Mouse (Mus musculus): ENCODE measurements around the gene Psapl1. TPM values are rescaled to one million over a fixed set of nuclear protein-coding genes. Genes with fewer than 3 reads are reported as not detected.

Gene Psapl1
- total and polyA plus RNA-seq, 3 experiments = not detected

- H3K4me2 ChIP-seq (ENCODE audit: insufficient read depth, low read depth, poor library complexity, severe bottlenecking) = no peak overlapping the region
- peaks cover 25 to 33% of the 10 kb centered on the region in 2 experiments for H3K4me1 ChIP-seq (ENCODE audit: control insufficient read depth in 1 of 2, insufficient read depth in 2 of 2)
- TF ChIP-seq E2F4 (IDR thresholded peaks at IDR 0.05; ENCODE audit: insufficient replicate concordance, low read depth, low read length) (no peak), JUND (conservative IDR thresholded peaks at IDR 0.05; ENCODE audit: low read depth, low read length) (no peak), SMC3 (IDR thresholded peaks at IDR 0.05; ENCODE audit: low read depth, low read length) (no peak), NRF1 (IDR thresholded peaks at IDR 0.05; ENCODE audit: low read depth, low read length) (no peak), HCFC1 (IDR thresholded peaks at IDR 0.05; ENCODE audit: low read depth, low read length) (no peak), MAX (IDR thresholded peaks at IDR 0.05; ENCODE audit: low read length) (no peak), ZNF384 (IDR thresholded peaks at IDR 0.05; ENCODE audit: low read depth, low read length) (no peak), PAX5 (IDR thresholded peaks at IDR 0.05; ENCODE audit: low read length) (no peak), TCF12 (IDR thresholded peaks at IDR 0.05; ENCODE audit: low read depth, low read length) (no peak), TBP (conservative IDR thresholded peaks at IDR 0.05; ENCODE audit: low read depth, low read length) (no peak), CHD1 (IDR thresholded peaks at IDR 0.05; ENCODE audit: low read depth, low read length) (no peak), SIN3A (IDR thresholded peaks at IDR 0.05; ENCODE audit: low read length) (no peak), CHD2 (IDR thresholded peaks at IDR 0.05; ENCODE audit: low read length) (no peak), USF2 (conservative IDR thresholded peaks at IDR 0.05; ENCODE audit: low read depth, low read length) (no peak), ZC3H11A (IDR thresholded peaks at IDR 0.05; ENCODE audit: low read depth, low read length) (no peak), RCOR1 (conservative IDR thresholded peaks at IDR 0.05; ENCODE audit: low read depth, low read length) (no peak), MYC (IDR thresholded peaks at IDR 0.05; ENCODE audit: low read depth, low read length) (no peak), ETS1 (conservative IDR thresholded peaks at IDR 0.05; ENCODE audit: low read depth, low read length) (no peak)
- in situ Hi-C loops (cut with MboI; ENCODE audit: low pct_ligation_motif_present, low pct_unique_long_range_greater_than_20kb, low sequenced_read_pairs) (no loop called here), dilution Hi-C loops (cut with MboI; ENCODE audit: extremely low pct_ligation_motif_present, extremely low pct_unique_long_range_greater_than_20kb, low sequenced_read_pairs) (no loop called here)
- H3K27ac ChIP-seq (ENCODE audit: insufficient read depth, low read depth) = no peak overlapping the region
- no peak for DNase-seq (ENCODE audit: extremely low read depth)
- no peak overlapping the region for H3K4me3 ChIP-seq (replicated peaks in 1 of 3; ENCODE audit: low read depth in 2 of 3, low read length in 2 of 3, poor library complexity in 1 of 3)
- no peaks in the 10 kb centered on the region for H3K36me3 ChIP-seq (replicated peaks in 1 of 2; ENCODE audit: control insufficient read depth in 1 of 2, insufficient read depth in 1 of 2, low read length in 1 of 2)
- no peaks in the 10 kb centered on the region for H3K79me2 ChIP-seq (replicated peaks; ENCODE audit: control insufficient read depth, extremely low read depth, insufficient read depth, poor library complexity, severe bottlenecking)
- H3K9ac ChIP-seq (ENCODE audit: insufficient read depth, low read depth) = no peak overlapping the region
- H3K27me3 ChIP-seq (replicated peaks) = peaks cover 84% of the 10 kb centered on the region
- H3K9me3 ChIP-seq (replicated peaks; ENCODE audit: low read length) = no peaks in the 10 kb centered on the region
Observed at GRCm38 (mm10) chr5:36199519-36199918, 4.3 kb upstream of the Psapl1 start.

DNA sequence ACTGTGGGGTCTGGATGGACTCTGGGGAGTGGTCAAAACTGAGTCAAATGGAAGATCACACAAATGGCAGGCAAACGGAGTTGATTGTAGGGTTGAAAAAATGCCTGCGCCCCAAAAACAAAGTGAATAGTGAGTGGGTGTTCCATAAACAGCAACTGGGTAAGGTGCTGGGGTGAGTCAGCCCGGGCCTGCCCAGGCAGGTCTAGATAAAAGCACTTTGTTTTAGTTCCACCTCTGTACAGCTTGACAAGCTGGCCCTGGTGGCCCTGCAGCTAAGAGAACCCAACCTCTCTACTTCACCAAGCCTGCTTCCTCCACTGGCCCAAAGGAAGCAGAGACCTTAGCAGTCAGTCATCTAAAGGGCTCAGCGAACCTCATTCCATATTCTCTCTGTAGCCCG lies 1.0 kb upstream of the Psapl1 start:
- DNase-seq (ENCODE audit: extremely low read depth) = no peak
- dilution Hi-C loops (cut with MboI; ENCODE audit: extremely low pct_ligation_motif_present, extremely low pct_unique_long_range_greater_than_20kb, low sequenced_read_pairs) (no loop called here), in situ Hi-C loops (cut with MboI; ENCODE audit: low pct_ligation_motif_present, low pct_unique_long_range_greater_than_20kb, low sequenced_read_pairs) (loop anchor here (10.0 kb wide), 1 partner anchor 328 kb away; no protein-coding TSS in a partner anchor)
- H3K4me1 ChIP-seq (ENCODE audit: control insufficient read depth in 1 of 2, insufficient read depth in 2 of 2) = peaks cover 21% of the 10 kb centered on the region in 2 experiments
- H3K9me3 ChIP-seq (replicated peaks; ENCODE audit: low read length) = no peaks in the 10 kb centered on the region
- H3K4me3 ChIP-seq (replicated peaks in 1 of 3; ENCODE audit: low read depth in 2 of 3, low read length in 2 of 3, poor library complexity in 1 of 3) = no peak overlapping the region
- TF ChIP-seq RAD21 (IDR thresholded peaks at IDR 0.05; ENCODE audit: low read depth, low read length) = no peak
- no peak for TF ChIP-seq RCOR1 (conservative IDR thresholded peaks at IDR 0.05; ENCODE audit: low read depth, low read length)
- peak; percentile 97; the same call in 1 of the 2 replicates for TF ChIP-seq CHD1 (IDR thresholded peaks at IDR 0.05; ENCODE audit: low read depth, low read length)
- no peak for TF ChIP-seq CHD2 (IDR thresholded peaks at IDR 0.05; ENCODE audit: low read length)
- TF ChIP-seq MEF2A (IDR thresholded peaks at IDR 0.05; ENCODE audit: borderline replicate concordance, low read depth, low read length) = peak; percentile 80
- peak; percentile 45; the same call in 1 of the 2 replicates for TF ChIP-seq IRF4 (IDR thresholded peaks at IDR 0.05; ENCODE audit: low read depth, low read length)
- no peaks in the 10 kb centered on the region for H3K36me3 ChIP-seq (replicated peaks in 1 of 2; ENCODE audit: control insufficient read depth in 1 of 2, insufficient read depth in 1 of 2, low read length in 1 of 2)
- no peaks in the 10 kb centered on the region for H3K79me2 ChIP-seq (replicated peaks; ENCODE audit: control insufficient read depth, extremely low read depth, insufficient read depth, poor library complexity, severe bottlenecking)
- H3K9ac ChIP-seq (ENCODE audit: insufficient read depth, low read depth) = no peak overlapping the region
- H3K27ac ChIP-seq (ENCODE audit: insufficient read depth, low read depth) = peak overlapping the region; percentile 35; the same call in 1 of the 2 replicates
- peaks cover 87% of the 10 kb centered on the region for H3K27me3 ChIP-seq (replicated peaks)
- no peak overlapping the region; the same call in 1 of the 2 replicates for H3K4me2 ChIP-seq (ENCODE audit: insufficient read depth, low read depth, poor library complexity, severe bottlenecking)
